Mouse (Mus musculus) heart, embryonic 11.5 days (tissue): ENCODE measurements around the gene Tff1. TPM values are rescaled to one million over a fixed set of nuclear protein-coding genes. Genes with fewer than 3 reads are reported as not detected.

Source experiments
- ATAC-seq: fragments of 200-750 bp; cut with Nextera tagmentation; replicated peaks from 2 replicates; pipeline ENCODE4 v1.8.0; 2017; ENCODE audit warnings: moderate library complexity; ENCODE audit not compliant: insufficient number of reproducible peaks, low FRiP score, low TSS enrichment
- H3K27ac ChIP-seq: fragments of 300-500 bp; sonication (generic); 2 replicates; pipeline ENCODE4 v1.5.1; 2014; ENCODE audit warnings: mild to moderate bottlenecking, low read depth, low read length
- H3K27me3 ChIP-seq: fragments of 300-500 bp; sonication (generic); 2 replicates; pipeline ENCODE4 v1.6.1; 2014; ENCODE audit warnings: mild to moderate bottlenecking, low read length, mixed read lengths; ENCODE audit not compliant: control insufficient read depth, insufficient read depth
- H3K36me3 ChIP-seq: fragments of 300-500 bp; sonication (generic); 2 replicates; pipeline ENCODE4 v1.6.1; 2014; ENCODE audit warnings: mild to moderate bottlenecking, low read length, moderate library complexity, mixed read lengths; ENCODE audit not compliant: control insufficient read depth, insufficient read depth
- H3K4me1 ChIP-seq: fragments of 300-500 bp; sonication (generic); 2 replicates; pipeline ENCODE4 v1.6.1; 2014; ENCODE audit warnings: low read length; ENCODE audit not compliant: control insufficient read depth, insufficient read depth
- H3K4me2 ChIP-seq: fragments of 300-500 bp; sonication (generic); 2 replicates; pipeline ENCODE4 v1.6.1; 2014; ENCODE audit warnings: mild to moderate bottlenecking, moderate library complexity
- H3K4me3 ChIP-seq: fragments of 300-500 bp; sonication (generic); 2 replicates; pipeline ENCODE4 v1.5.1; 2014; ENCODE audit warnings: low read depth, low read length
- H3K9ac ChIP-seq: fragments of 300-500 bp; sonication (generic); 2 replicates; pipeline ENCODE4 v1.6.1; 2014; ENCODE audit warnings: mild to moderate bottlenecking, low read depth, low read length, moderate library complexity
- H3K9me3 ChIP-seq: fragments of 300-500 bp; sonication (generic); replicated peaks from 2 replicates; pipeline ENCODE4 v1.6.1; 2016; ENCODE audit warnings: low read length; ENCODE audit not compliant: control insufficient read depth
- WGBS: fragments of 180-500 bp; shearing (Covaris S2); extraction: QIAGEN DNeasy Blood & Tissue Kit; methylation state at CpG from one replicate; pipeline ENCODE4 v1.1.7; 2014; ENCODE audit not compliant: insufficient replicate concordance; 5-methylcytosine and 5-hydroxymethylcytosine counted together
- polyA plus RNA-seq: library from polyadenylated mRNA; unstranded; fragments of >200 nt; fragmentation: Nextera tagmentation; extraction: Ambion mirVana; gene quantifications from 2 replicates; pipeline ENCODE4 v1.2.1, GENCODE M21; 2014

Tff1 gene
- polyA plus RNA-seq, 1 experiment from 2014 or later: 0.31 TPM

DNA sequence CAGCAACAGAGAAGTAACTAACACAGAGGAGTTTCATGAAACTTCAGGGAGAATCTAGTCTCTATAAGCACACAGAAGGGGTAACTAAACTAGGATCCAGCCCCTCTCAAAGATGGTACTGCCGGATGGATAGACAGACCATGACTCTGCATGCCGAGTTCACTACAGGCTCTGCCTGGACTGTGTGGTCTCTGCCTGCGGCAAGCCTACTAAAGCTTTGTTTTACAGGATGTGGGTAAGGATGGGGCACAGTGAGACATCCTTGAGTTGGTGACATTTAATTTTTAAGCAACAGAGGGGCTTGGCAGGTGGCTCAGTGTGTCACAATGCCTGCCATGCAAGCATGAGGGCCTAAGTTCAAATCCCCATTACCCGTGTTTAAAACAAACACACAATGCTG, 11.2 kb upstream of the Tff1 start:
- H3K4me3 ChIP-seq: no peak overlapping the region
- no peak overlapping the region for H3K9ac ChIP-seq
- no peak overlapping the region for H3K4me2 ChIP-seq
- 0 out of 2 replicates have a peak, but pooled peaks cover 4% of the 10 kb centered on the region for H3K27me3 ChIP-seq
- 80% methylated on average over 4 of the region's 4 CpGs for WGBS
- no peaks in the 10 kb centered on the region for H3K36me3 ChIP-seq
- no peak overlapping the region for H3K27ac ChIP-seq
- no peaks in the 10 kb centered on the region for H3K9me3 ChIP-seq
- no peak for ATAC-seq
- no peaks in the 10 kb centered on the region for H3K4me1 ChIP-seq

DNA sequence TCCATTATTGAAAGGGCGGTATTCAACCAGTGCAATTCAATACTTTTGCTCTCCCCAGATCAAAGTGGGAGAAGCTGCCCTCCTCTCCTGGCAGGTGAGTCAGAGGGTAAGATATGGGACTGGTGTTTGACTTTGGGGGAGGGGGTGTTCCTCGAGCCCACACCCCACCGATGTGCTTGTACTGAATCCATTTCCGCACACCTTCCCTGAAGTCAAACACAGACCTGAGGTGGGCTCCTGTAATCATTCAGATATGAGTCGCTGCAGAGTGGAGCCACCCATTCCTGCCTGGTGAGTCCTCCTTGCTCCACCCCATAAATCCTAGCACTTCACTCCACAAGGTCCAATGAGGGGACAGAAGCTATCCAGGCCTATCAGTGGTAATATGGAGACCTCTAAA, 4.7 kb upstream of the Tff1 start:
- Histone ChIP-seq H3K27me3 (no peaks in the 10 kb centered on the region), H3K9me3 (no peaks in the 10 kb centered on the region), H3K27ac (no peak overlapping the region), H3K9ac (no peak overlapping the region), H3K4me2 (no peak overlapping the region), H3K4me1 (no peaks in the 10 kb centered on the region), H3K4me3 (no peak overlapping the region), H3K36me3 (no peaks in the 10 kb centered on the region)
- no peak for ATAC-seq
- 83% methylated on average over 5 of the region's 5 CpGs for WGBS

DNA sequence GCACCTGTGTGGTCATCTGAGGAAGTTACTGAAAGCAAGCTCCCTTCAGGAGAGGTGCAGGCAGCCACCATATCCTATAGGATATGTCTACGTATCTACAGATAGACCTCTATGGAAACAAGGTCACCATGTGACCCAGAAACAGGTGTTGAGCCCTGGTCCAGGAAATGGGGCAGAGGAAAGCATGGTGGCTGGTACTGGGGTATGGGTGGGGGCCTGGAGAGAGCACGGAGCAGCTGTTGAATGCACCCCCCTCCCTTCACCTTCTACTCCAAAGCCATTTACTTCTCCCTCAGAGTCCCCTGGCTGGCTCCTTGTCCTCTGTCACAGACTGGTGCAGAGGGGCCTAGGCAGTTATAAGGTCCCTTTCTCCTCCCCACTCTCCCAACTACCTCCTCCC, 1.3 kb downstream of the Tff1 start:
- no peaks in the 10 kb centered on the region for H3K9me3 ChIP-seq
- H3K4me2 ChIP-seq: no peak overlapping the region
- H3K9ac ChIP-seq: no peak overlapping the region
- H3K27ac ChIP-seq: no peak overlapping the region
- ATAC-seq: no peak
- no peaks in the 10 kb centered on the region; the same call in 1 of the 2 replicates for H3K27me3 ChIP-seq
- H3K4me3 ChIP-seq: no peak overlapping the region
- WGBS: 65% methylated on average over 2 of the region's 2 CpGs
- H3K4me1 ChIP-seq: no peaks in the 10 kb centered on the region
- no peaks in the 10 kb centered on the region for H3K36me3 ChIP-seq

DNA sequence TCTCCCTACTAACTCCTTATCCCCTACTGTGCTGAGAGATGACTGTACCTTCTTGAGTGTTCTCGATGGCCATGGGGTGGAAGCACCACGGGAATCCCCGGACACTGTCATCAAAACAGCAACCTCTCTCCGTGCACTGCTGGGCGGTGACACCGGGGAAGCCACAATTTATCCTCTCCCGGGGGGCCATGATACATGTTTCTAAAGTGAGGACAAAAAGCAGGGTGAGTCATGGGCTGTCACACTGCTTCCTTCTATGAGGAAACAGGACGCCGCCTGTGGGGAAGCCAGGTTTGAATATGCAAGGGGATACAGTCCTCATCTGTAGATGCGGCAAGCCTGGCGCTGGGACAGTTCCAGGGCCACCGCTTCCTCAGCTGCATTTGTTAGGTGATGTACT, 2.5 kb downstream of the Tff1 start:
- WGBS: 77% methylated on average over 12 of the region's 12 CpGs

DNA sequence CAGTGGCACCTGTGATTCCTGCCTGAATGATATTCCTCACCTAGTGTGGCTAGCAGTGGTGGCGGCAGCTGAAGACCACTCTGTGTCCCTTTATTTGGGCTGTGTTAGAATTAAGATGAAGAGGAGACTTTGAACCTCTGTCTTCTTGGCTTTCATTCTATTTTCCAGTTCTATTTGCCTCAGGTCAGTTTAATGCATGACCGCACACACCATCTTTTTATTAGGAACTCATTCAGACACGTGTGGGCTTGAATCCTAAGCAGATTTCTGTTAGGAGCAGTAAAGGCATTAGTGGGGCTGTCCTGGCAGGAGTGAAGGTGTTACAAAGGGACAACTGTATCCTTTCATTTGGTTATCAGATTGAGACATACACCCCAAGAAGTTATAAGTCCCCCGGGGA, 4.8 kb downstream of the Tff1 start:
- no peak for ATAC-seq

More for the DNA sequence above, 2.5 kb downstream of the Tff1 start:
- no peak overlapping the region for H3K27ac ChIP-seq
- H3K27me3 ChIP-seq: no peaks in the 10 kb centered on the region; the same call in 1 of the 2 replicates
- ATAC-seq: no peak
- H3K9ac ChIP-seq: no peak overlapping the region
- no peak overlapping the region for H3K4me2 ChIP-seq
- no peaks in the 10 kb centered on the region for H3K9me3 ChIP-seq
- H3K36me3 ChIP-seq: no peaks in the 10 kb centered on the region
- H3K4me3 ChIP-seq: no peak overlapping the region
- no peaks in the 10 kb centered on the region for H3K4me1 ChIP-seq

DNA sequence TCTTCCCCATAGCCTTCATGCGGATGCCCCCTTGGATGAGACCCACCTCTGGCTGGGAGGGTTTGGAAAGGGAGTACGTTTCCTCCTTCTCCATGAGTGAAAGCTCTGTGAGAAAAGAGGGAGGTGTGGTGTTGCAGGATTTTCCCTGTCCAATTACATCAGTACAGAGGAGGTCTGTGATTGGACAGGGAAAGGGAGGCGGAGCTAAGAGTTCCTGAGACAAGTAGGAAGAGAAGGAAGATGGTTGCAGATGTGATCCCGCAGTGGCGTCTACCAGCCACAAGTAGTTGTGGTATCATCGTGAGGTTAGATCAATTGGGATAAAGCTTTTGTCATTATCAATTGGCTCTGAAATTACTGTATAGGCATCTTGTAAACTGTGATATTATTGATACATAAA, 7.2 kb downstream of the Tff1 start:
- H3K4me1 ChIP-seq: peaks cover 4% of the 10 kb centered on the region; the same call in 1 of the 2 replicates
- H3K27me3 ChIP-seq: no peaks in the 10 kb centered on the region
- H3K4me2 ChIP-seq: no peak overlapping the region
- WGBS: 68% methylated on average over 6 of the region's 6 CpGs
- no peaks in the 10 kb centered on the region for H3K36me3 ChIP-seq
- no peak overlapping the region for H3K27ac ChIP-seq
- no peak overlapping the region for H3K9ac ChIP-seq
- ATAC-seq: no peak
- H3K4me3 ChIP-seq: no peak overlapping the region
- H3K9me3 ChIP-seq: no peaks in the 10 kb centered on the region

More for the DNA sequence above, 4.8 kb downstream of the Tff1 start:
- Histone ChIP-seq H3K27me3 (no peaks in the 10 kb centered on the region; the same call in 1 of the 2 replicates), H3K9ac (no peak overlapping the region), H3K9me3 (no peaks in the 10 kb centered on the region), H3K4me3 (no peak overlapping the region), H3K4me1 (no peaks in the 10 kb centered on the region), H3K36me3 (no peaks in the 10 kb centered on the region), H3K27ac (no peak overlapping the region), H3K4me2 (no peak overlapping the region)
- 83% methylated on average over 4 of the region's 4 CpGs for WGBS

DNA sequence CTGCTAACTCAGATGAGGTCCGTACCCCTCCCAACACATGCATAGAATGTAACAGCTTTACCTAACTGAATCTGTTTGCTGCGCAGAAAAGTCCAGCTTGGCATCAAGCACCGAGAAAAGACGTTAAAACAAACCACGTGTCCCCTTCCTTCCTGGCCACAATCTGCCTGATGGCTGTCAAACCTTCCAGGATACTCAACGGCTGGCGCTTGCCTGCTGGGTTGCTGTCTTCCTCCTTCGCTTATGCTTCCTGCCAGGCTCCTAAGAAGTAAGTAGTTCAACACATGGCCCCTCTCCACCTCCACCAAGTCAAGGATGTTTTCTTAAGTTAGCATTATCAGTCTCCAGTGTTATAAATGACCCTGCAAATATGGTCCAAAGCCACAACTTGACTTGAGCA, 11.3 kb downstream of the Tff1 start:
- no peak overlapping the region for H3K27ac ChIP-seq
- no peaks in the 10 kb centered on the region for H3K9me3 ChIP-seq
- peaks cover 4% of the 10 kb centered on the region; the same call in 1 of the 2 replicates for H3K4me1 ChIP-seq
- H3K27me3 ChIP-seq: no peaks in the 10 kb centered on the region
- H3K4me3 ChIP-seq: no peak overlapping the region
- no peak for ATAC-seq
- no peak overlapping the region for H3K4me2 ChIP-seq
- no peaks in the 10 kb centered on the region for H3K36me3 ChIP-seq
- H3K9ac ChIP-seq: no peak overlapping the region
- 50% methylated on average over 8 of the region's 8 CpGs for WGBS

DNA sequence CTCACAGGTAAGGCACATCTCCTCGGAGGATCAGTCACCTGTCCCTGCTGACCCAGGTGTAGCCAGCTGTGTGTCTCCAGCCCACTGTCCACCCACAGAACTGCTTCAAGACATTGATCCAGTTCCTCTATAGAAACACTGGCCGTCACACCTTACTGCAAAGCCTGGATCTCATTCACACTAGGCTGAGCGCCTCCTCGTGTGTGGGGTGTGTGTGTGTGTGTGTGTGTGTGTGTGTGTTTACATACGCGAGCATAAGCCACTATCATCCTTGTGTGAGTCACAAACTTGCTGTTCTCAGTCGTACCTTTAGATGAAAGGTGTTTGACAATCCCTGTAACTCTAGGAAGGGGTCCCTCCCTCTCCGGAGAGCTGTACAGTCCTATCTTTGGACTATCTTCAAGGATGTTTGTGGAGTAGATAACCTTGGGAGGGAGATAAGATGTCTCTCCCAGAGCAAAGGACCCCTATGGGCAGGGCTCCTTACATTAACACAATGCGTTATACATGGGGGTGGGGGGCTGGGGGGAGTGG, 12.0 kb downstream of the Tff1 start:
- Histone ChIP-seq H3K4me3 (no peak overlapping the region), H3K4me2 (no peak overlapping the region), H3K9me3 (no peaks in the 10 kb centered on the region), H3K27ac (no peak overlapping the region), H3K4me1 (peaks cover 4% of the 10 kb centered on the region; the same call in 1 of the 2 replicates), H3K9ac (no peak overlapping the region), H3K36me3 (no peaks in the 10 kb centered on the region), H3K27me3 (no peaks in the 10 kb centered on the region)
- 67% methylated on average over 9 of the region's 9 CpGs for WGBS
- no peak for ATAC-seq

DNA sequence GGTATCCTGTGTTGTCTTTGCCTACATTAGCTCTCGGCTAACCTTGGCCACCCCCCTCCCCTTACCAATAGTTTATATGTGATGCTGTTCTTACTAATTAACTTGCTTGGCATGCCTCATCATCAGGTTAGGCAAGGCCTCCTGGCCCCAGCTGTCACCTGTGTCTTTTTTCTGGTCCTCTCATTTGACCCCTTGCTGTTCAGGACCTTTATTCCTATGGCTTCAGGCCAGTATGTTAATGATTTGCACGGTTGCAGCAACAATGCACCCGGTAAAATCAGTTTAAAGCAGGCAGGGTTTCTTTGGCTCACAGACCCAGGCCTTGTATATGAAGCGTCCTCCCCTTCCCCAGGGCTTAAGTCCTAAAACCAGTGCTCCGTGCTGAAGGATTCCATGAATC, 12.6 kb downstream of the Tff1 start:
- ATAC-seq: no peak
- H3K4me3 ChIP-seq: no peak overlapping the region
- no peak overlapping the region for H3K27ac ChIP-seq
- no peaks in the 10 kb centered on the region for H3K36me3 ChIP-seq
- no peaks in the 10 kb centered on the region for H3K27me3 ChIP-seq
- H3K4me2 ChIP-seq: no peak overlapping the region
- 73% methylated on average over 5 of the region's 5 CpGs for WGBS
- H3K9me3 ChIP-seq: no peaks in the 10 kb centered on the region
- H3K9ac ChIP-seq: no peak overlapping the region
- peaks cover 4% of the 10 kb centered on the region; the same call in 1 of the 2 replicates for H3K4me1 ChIP-seq
